Mouse (Mus musculus) bone marrow macrophage, adult 2 months (primary cell): ENCODE measurements at regions not wholly inside any gene's neighbourhood (a gene's known extent, or its start where the extent isn't known, plus 50 kb on each side); places are given as distances from the start of the nearest gene placed in this dataset.

Experiments
- CTCF ChIP-seq: IDR thresholded peaks from 2 replicates; pipeline ENCODE4 v1.5.1; 2012; ENCODE audit warnings: low read depth, mild to moderate bottlenecking, low read length, moderate library complexity
- POLR2A ChIP-seq: IDR thresholded peaks from 2 replicates; pipeline ENCODE4 v1.6.1; 2012; ENCODE audit warnings: mild to moderate bottlenecking, low read depth, low read length, borderline replicate concordance

DNA sequence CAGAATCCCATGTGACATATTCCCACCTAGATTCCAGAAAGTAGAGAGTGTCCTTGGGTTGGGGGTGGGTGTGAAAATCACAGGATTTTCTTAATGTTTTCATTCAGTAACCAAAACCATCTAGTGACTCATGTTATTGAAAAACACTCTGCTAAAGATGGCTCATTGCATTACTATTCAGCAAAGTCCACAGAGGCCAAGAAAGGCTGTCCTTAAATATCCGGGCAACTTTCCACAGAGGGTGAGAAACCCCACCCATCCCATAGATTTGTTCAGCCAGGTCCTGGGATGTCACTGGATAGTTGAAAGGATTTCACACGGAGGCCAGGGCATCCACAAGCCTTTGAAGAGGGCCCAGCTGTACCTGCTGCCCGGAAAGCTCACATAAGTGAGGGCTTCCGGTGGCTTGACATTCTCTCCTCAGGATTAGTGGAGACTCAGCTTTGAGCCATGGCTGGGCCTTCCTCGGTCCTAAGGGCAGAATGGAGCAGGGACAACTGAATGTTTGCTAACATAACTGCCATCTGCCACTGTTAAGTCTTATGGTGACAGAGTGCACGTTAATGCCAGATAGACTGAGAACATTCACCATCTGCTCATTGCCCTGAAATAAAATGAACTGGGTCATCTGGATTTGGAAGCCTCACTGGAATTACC lies 580.7 kb upstream of the Atp2b1 start:
- no peak for TF ChIP-seq POLR2A
- TF ChIP-seq CTCF, result no peak
